Mouse (Mus musculus): ENCODE data around the gene Sox10. TPM values are rescaled to one million over a fixed set of nuclear protein-coding genes. Genes with fewer than 3 reads are reported as not detected.
A peak's percentile ranks its signal among the peaks of the same experiment; 100 is the strongest.

Gene Sox10
- polyA plus RNA-seq, 1 experiment from 2014 or later = 2.8 TPM

GRCm38 (mm10) chr15:79110031-79110430 lies 55.0 kb downstream of the Sox10 start:
- Histone ChIP-seq H3K27ac (ENCODE audit: low read depth, low read length) (no peak overlapping the region), H3K27me3 (replicated peaks; ENCODE audit: control insufficient read depth, insufficient read depth, low read length) (no peaks in the 10 kb centered on the region), H3K4me2 (replicated peaks; ENCODE audit: low read depth) (peak overlapping the region; percentile 96), H3K9me3 (ENCODE audit: control insufficient read depth) (no peaks in the 10 kb centered on the region), H3K4me3 (ENCODE audit: low read depth, low read length) (peak overlapping the region; percentile 75), H3K4me1 (replicated peaks; ENCODE audit: control insufficient read depth, insufficient read depth, low read length) (peaks cover 14% of the 10 kb centered on the region; the same call in 1 of the 2 replicates), H3K36me3 (ENCODE audit: control insufficient read depth, insufficient read depth) (peaks cover 17% of the 10 kb centered on the region), H3K9ac (ENCODE audit: low read depth, low read length) (peak overlapping the region; percentile 89; the same call in 1 of the 2 replicates)
- 26% methylated on average over 9 of the region's 9 CpGs for WGBS
- no peak for TF ChIP-seq CTCF (IDR thresholded peaks at IDR 0.05; ENCODE audit: low read depth)
- ATAC-seq = no peak

- peak; percentile 51 for ATAC-seq
- peaks cover 11% of the 10 kb centered on the region for H3K36me3 ChIP-seq (ENCODE audit: control insufficient read depth, insufficient read depth)
- peak overlapping the region; percentile 96 for H3K4me2 ChIP-seq (replicated peaks; ENCODE audit: low read depth)
- H3K27ac ChIP-seq (ENCODE audit: low read depth, low read length) = peak overlapping the region; percentile 84
- H3K9me3 ChIP-seq (ENCODE audit: control insufficient read depth) = no peaks in the 10 kb centered on the region
- peak overlapping the region; percentile 75 for H3K4me3 ChIP-seq (ENCODE audit: low read depth, low read length)
- peaks cover 14% of the 10 kb centered on the region; the same call in 1 of the 2 replicates for H3K4me1 ChIP-seq (replicated peaks; ENCODE audit: control insufficient read depth, insufficient read depth, low read length)
- no peak for TF ChIP-seq CTCF (IDR thresholded peaks at IDR 0.05; ENCODE audit: low read depth)
- H3K9ac ChIP-seq (ENCODE audit: low read depth, low read length) = peak overlapping the region; percentile 89
- under 1% methylated on average over 46 of the region's 46 CpGs for WGBS
- H3K27me3 ChIP-seq (replicated peaks; ENCODE audit: control insufficient read depth, insufficient read depth, low read length) = no peaks in the 10 kb centered on the region
Measured at GRCm38 (mm10) chr15:79109321-79109934, 55.6 kb downstream of the Sox10 start.

GRCm38 (mm10) chr15:79108421-79109320 lies 56.4 kb downstream of the Sox10 start, which contains the start of gene Micall1:
TSS of gene Micall1 (plus strand) at chr15:79108898.
- Histone ChIP-seq H3K27me3 (replicated peaks; ENCODE audit: control insufficient read depth, insufficient read depth, low read length) (no peaks in the 10 kb centered on the region), H3K4me3 (ENCODE audit: low read depth, low read length) (peak within 1 kb of the TSS; percentile 75), H3K27ac (ENCODE audit: low read depth, low read length) (peak within 1 kb of the TSS; percentile 84), H3K9ac (ENCODE audit: low read depth, low read length) (peak within 1 kb of the TSS; percentile 89), H3K4me2 (replicated peaks; ENCODE audit: low read depth) (peak within 1 kb of the TSS; percentile 96), H3K36me3 (ENCODE audit: control insufficient read depth, insufficient read depth) (peaks cover 4% of the 10 kb centered on the region; the same call in 1 of the 2 replicates), H3K9me3 (ENCODE audit: control insufficient read depth) (no peaks in the 10 kb centered on the region), H3K4me1 (replicated peaks; ENCODE audit: control insufficient read depth, insufficient read depth, low read length) (peaks cover 14% of the 10 kb centered on the region; the same call in 1 of the 2 replicates)
- 0 out of 2 replicates have a peak, but pooled peaks have one; percentile 5 for TF ChIP-seq CTCF (IDR thresholded peaks at IDR 0.05; ENCODE audit: low read depth)
- WGBS = under 1% methylated on average over 67 of the region's 85 CpGs
- peak; percentile 76 for ATAC-seq

GRCm38 (mm10) chr15:79107966-79108365 lies 57.1 kb downstream of the Sox10 start:
- no peaks in the 10 kb centered on the region for H3K9me3 ChIP-seq (ENCODE audit: control insufficient read depth)
- H3K36me3 ChIP-seq (ENCODE audit: control insufficient read depth, insufficient read depth) = peaks cover 4% of the 10 kb centered on the region; the same call in 1 of the 2 replicates
- 27% methylated on average over 7 of the region's 7 CpGs for WGBS
- H3K4me1 ChIP-seq (replicated peaks; ENCODE audit: control insufficient read depth, insufficient read depth, low read length) = peaks cover 14% of the 10 kb centered on the region; the same call in 1 of the 2 replicates
- peak overlapping the region; percentile 75; the same call in 1 of the 2 replicates for H3K4me3 ChIP-seq (ENCODE audit: low read depth, low read length)
- TF ChIP-seq CTCF (IDR thresholded peaks at IDR 0.05; ENCODE audit: low read depth) = no peak
- H3K4me2 ChIP-seq (replicated peaks; ENCODE audit: low read depth) = peak overlapping the region; percentile 96
- no peak overlapping the region for H3K9ac ChIP-seq (ENCODE audit: low read depth, low read length)
- ATAC-seq = no peak
- peak overlapping the region; percentile 84; the same call in 1 of the 2 replicates for H3K27ac ChIP-seq (ENCODE audit: low read depth, low read length)
- no peaks in the 10 kb centered on the region for H3K27me3 ChIP-seq (replicated peaks; ENCODE audit: control insufficient read depth, insufficient read depth, low read length)

- Histone ChIP-seq H3K27ac (ENCODE audit: low read depth, low read length) (no peak overlapping the region), H3K4me1 (replicated peaks; ENCODE audit: control insufficient read depth, insufficient read depth, low read length) (peaks cover 14% of the 10 kb centered on the region; the same call in 1 of the 2 replicates), H3K4me3 (ENCODE audit: low read depth, low read length) (no peak overlapping the region), H3K9ac (ENCODE audit: low read depth, low read length) (no peak overlapping the region), H3K4me2 (replicated peaks; ENCODE audit: low read depth) (no peak overlapping the region), H3K9me3 (ENCODE audit: control insufficient read depth) (no peaks in the 10 kb centered on the region), H3K27me3 (replicated peaks; ENCODE audit: control insufficient read depth, insufficient read depth, low read length) (no peaks in the 10 kb centered on the region), H3K36me3 (ENCODE audit: control insufficient read depth, insufficient read depth) (no peaks in the 10 kb centered on the region)
- WGBS = 54% methylated on average over 2 of the region's 2 CpGs
- no peak for TF ChIP-seq CTCF (IDR thresholded peaks at IDR 0.05; ENCODE audit: low read depth)
- ATAC-seq = no peak
Measured at GRCm38 (mm10) chr15:79105804-79106203, 59.2 kb downstream of the Sox10 start.

Other genes with a start within 250 kb of the Sox10 start
- 725 and 759 TPM in 2 replicates for gene Lgals1, start 238.5 kb downstream of the Sox10 start, polyA plus RNA-seq (2015; fragmentation: Nextera tagmentation; extraction: Ambion mirVana)
- gene Nol12, start 230.3 kb downstream of the Sox10 start, polyA plus RNA-seq (2015; fragmentation: Nextera tagmentation; extraction: Ambion mirVana) = 24.8 and 26.0 TPM in 2 replicates
- gene Triobp, start 217.5 kb downstream of the Sox10 start, polyA plus RNA-seq (2015; fragmentation: Nextera tagmentation; extraction: Ambion mirVana) = 35.2 and 39.4 TPM in 2 replicates
- 298 and 319 TPM in 2 replicates for gene H1f0, start 136.8 kb downstream of the Sox10 start, polyA plus RNA-seq (2015; fragmentation: Nextera tagmentation; extraction: Ambion mirVana)
- 2.2 and 2.6 TPM in 2 replicates for gene Galr3, start 123.4 kb downstream of the Sox10 start, polyA plus RNA-seq (2015; fragmentation: Nextera tagmentation; extraction: Ambion mirVana)
- gene Ankrd54, start 102.3 kb downstream of the Sox10 start, polyA plus RNA-seq (2015; fragmentation: Nextera tagmentation; extraction: Ambion mirVana) = 44.1 and 48.8 TPM in 2 replicates
- gene Eif3l, start 90.1 kb downstream of the Sox10 start, polyA plus RNA-seq (2015; fragmentation: Nextera tagmentation; extraction: Ambion mirVana) = 97.0 and 100 TPM in 2 replicates
- gene Micall1, start 56.3 kb downstream of the Sox10 start, polyA plus RNA-seq (2015; fragmentation: Nextera tagmentation; extraction: Ambion mirVana) = 3.7 and 5.0 TPM in 2 replicates
- gene Polr2f, start 24.2 kb downstream of the Sox10 start, polyA plus RNA-seq (2015; fragmentation: Nextera tagmentation; extraction: Ambion mirVana) = 256 and 266 TPM in 2 replicates
- 4.2 and 5.2 TPM in 2 replicates for gene 1700088E04Rik, start 24.0 kb downstream of the Sox10 start, polyA plus RNA-seq (2015; fragmentation: Nextera tagmentation; extraction: Ambion mirVana)
- 21.9 and 24.6 TPM in 2 replicates for gene Pick1, start 63.9 kb upstream of the Sox10 start, polyA plus RNA-seq (2015; fragmentation: Nextera tagmentation; extraction: Ambion mirVana)
- 0.14 and 0.30 TPM in 2 replicates for gene Gm49486, start 64.2 kb upstream of the Sox10 start, polyA plus RNA-seq (2015; fragmentation: Nextera tagmentation; extraction: Ambion mirVana)
- gene Slc16a8, start 89.5 kb upstream of the Sox10 start, polyA plus RNA-seq (2015; fragmentation: Nextera tagmentation; extraction: Ambion mirVana) = 0.12 TPM in 1 of 2 replicates, not detected in the other
- 19.3 and 21.3 TPM in 2 replicates for gene Baiap2l2, start 120.3 kb upstream of the Sox10 start, polyA plus RNA-seq (2015; fragmentation: Nextera tagmentation; extraction: Ambion mirVana)
- gene Pla2g6, start 163.2 kb upstream of the Sox10 start, polyA plus RNA-seq (2015; fragmentation: Nextera tagmentation; extraction: Ambion mirVana) = 17.4 and 22.1 TPM in 2 replicates
- gene Maff, start 181.4 kb upstream of the Sox10 start, polyA plus RNA-seq (2015; fragmentation: Nextera tagmentation; extraction: Ambion mirVana) = 6.6 and 8.8 TPM in 2 replicates
- gene Tmem184b, start 238.3 kb upstream of the Sox10 start, polyA plus RNA-seq (2015; fragmentation: Nextera tagmentation; extraction: Ambion mirVana) = 32.7 and 34.1 TPM in 2 replicates

Data from intestine, postnatal 0 days (tissue).